Mouse (Mus musculus): Measurements from ENCODE around the gene Phb.
A peak's percentile ranks its signal among the peaks of the same experiment; 100 is the strongest.
"Not testable (repeated sequence)": the region's sequence is repeated elsewhere in the genome, so short reads cannot be mapped to it uniquely, and the experiment has no call there.

The Phb gene

GRCm38 (mm10) chr11:95657449-95657848, 9.3 kb upstream of the Phb start:
- DNase-seq = no peak

GRCm38 (mm10) chr11:95667177-95667576, 420 bp downstream of the Phb start:
- peak in 1 of 2 experiments; percentile 42 for DNase-seq

GRCm38 (mm10) chr11:95668086-95668485, 1.3 kb downstream of the Phb start:
- not testable (repeated sequence) for DNase-seq

GRCm38 (mm10) chr11:95675498-95675897, 8.7 kb downstream of the Phb start:
- no peak for DNase-seq

- DNase-seq = peak; percentile 52 to 65
These were observed 9.6 kb downstream of the Phb start for GRCm38 (mm10) chr11:95676307-95676706.

GRCm38 (mm10) chr11:95677925-95678701, 11.4 kb downstream of the Phb start:
- DNase-seq = no peak

- no peak for DNase-seq
These were observed 15.3 kb downstream of the Phb start for GRCm38 (mm10) chr11:95681995-95682601.

GRCm38 (mm10) chr11:95682946-95683345, 16.2 kb downstream of the Phb start:
- no peak for DNase-seq

- peak; percentile 82 to 84 for DNase-seq
These were observed 19.3 kb downstream of the Phb start for GRCm38 (mm10) chr11:95686031-95686430.

- DNase-seq = no peak
These were observed 20.4 kb downstream of the Phb start for GRCm38 (mm10) chr11:95687084-95687656.

- no peak for DNase-seq
These were observed 21.8 kb downstream of the Phb start for GRCm38 (mm10) chr11:95688515-95688914.

- no peak for DNase-seq
These were observed 22.2 kb downstream of the Phb start for GRCm38 (mm10) chr11:95688981-95689380.

GRCm38 (mm10) chr11:95689544-95689943, 22.8 kb downstream of the Phb start:
- no peak for DNase-seq

- DNase-seq = peak in 1 of 2 experiments; percentile 58
These were observed 31.8 kb downstream of the Phb start for GRCm38 (mm10) chr11:95698541-95698940.

GRCm38 (mm10) chr11:95700778-95701739, 34.3 kb downstream of the Phb start:
- DNase-seq = no peak

GRCm38 (mm10) chr11:95704032-95704969, 37.5 kb downstream of the Phb start:
- no peak for DNase-seq

GRCm38 (mm10) chr11:95704970-95705330, 38.2 kb downstream of the Phb start:
- no peak for DNase-seq

GRCm38 (mm10) chr11:95709534-95710040, 42.8 kb downstream of the Phb start:
- DNase-seq = no peak

- DNase-seq = no peak
These were observed 43.7 kb downstream of the Phb start for GRCm38 (mm10) chr11:95710478-95710877.

- DNase-seq = peak; percentile 41 to 43
These were observed 45.4 kb downstream of the Phb start for GRCm38 (mm10) chr11:95712085-95712562.

- peak; percentile 96 to 97 for DNase-seq
These were observed 45.9 kb downstream of the Phb start, which contains the start of gene Zfp652 for GRCm38 (mm10) chr11:95712563-95713224. TSS of gene Zfp652 (plus strand) at chr11:95712673.

Measured in cerebellum, postnatal 14 days (tissue).